Mouse (Mus musculus) CH12.LX (cell line): Measurements from ENCODE around the gene Klf7.

Source experiments
- CHD2 ChIP-seq: IDR thresholded peaks from 2 replicates; pipeline ENCODE4 v1.6.1; 2011; ENCODE audit warnings: low read length, improper control_type of control experiment
- ELF1 ChIP-seq: IDR thresholded peaks from 2 replicates; pipeline ENCODE4 v1.6.1; 2014; ENCODE audit warnings: low read depth, mild to moderate bottlenecking, inconsistent platforms, low read length, improper control_type of control experiment
- MEF2A ChIP-seq: IDR thresholded peaks from 2 replicates; pipeline ENCODE4 v1.6.1; 2014; ENCODE audit warnings: low read depth, mild to moderate bottlenecking, inconsistent platforms, low read length, improper control_type of control experiment, borderline replicate concordance
- POLR2A ChIP-seq: IDR thresholded peaks from 2 replicates; pipeline ENCODE4 v1.6.1; 2011; ENCODE audit warnings: low read depth, mild to moderate bottlenecking, improper control_type of control experiment, low read length
- TCF12 ChIP-seq: IDR thresholded peaks from 2 replicates; pipeline ENCODE4 v1.6.1; 2014; ENCODE audit warnings: low read depth, mild to moderate bottlenecking, inconsistent platforms, low read length, improper control_type of control experiment

- no peak for TF ChIP-seq CHD2
- no peak for TF ChIP-seq TCF12
- no peak for TF ChIP-seq ELF1
- TF ChIP-seq POLR2A = no peak
- no peak for TF ChIP-seq MEF2A
Measured at GRCm38 (mm10) chr1:63998139-63998538, 123.9 kb downstream of the Klf7 start.
